Mouse (Mus musculus) stomach, postnatal 0 days (tissue): Measurements from ENCODE around the gene Clec11a.
A peak's percentile ranks its signal among the peaks of the same experiment; 100 is the strongest.

Source experiments
- CTCF ChIP-seq: IDR thresholded peaks from 2 replicates; pipeline ENCODE4 v1.5.1; 2016; ENCODE audit warnings: antibody characterized with exemption, low read depth, mild to moderate bottlenecking, moderate library complexity
- EP300 ChIP-seq: optimal IDR thresholded peaks from 2 replicates; pipeline ENCODE3; 2016; ENCODE audit warnings: antibody characterized with exemption

GRCm38 (mm10) chr7:44350957-44351711 lies 44.4 kb upstream of the Clec11a start:
- TF ChIP-seq CTCF (peak; percentile 94), EP300 (no peak)
